In genomic region chr5:24265431-24265830, GRCm38 (mm10) we compare ENCODE assay signal across 17 mouse cellular contexts.
A peak's percentile ranks its signal among the peaks of the same experiment; 100 is the strongest.
DNase-seq lines count a peak whose midpoint lies in the region; ATAC-seq and TF ChIP-seq lines count a peak whose summit lies in the region.
"Had no signal": no experiment of that assay in that cellular context is flagged by ENCODE, and none has a peak within 500 bp of the region (broad histone marks: within the 10 kb centered on the region; RNA-seq: fewer than 3 reads in every experiment).

No protein-coding gene starts in this region.

- H3K4me2 ChIP-seq in heart, embryonic 13.5 days: no peak overlapping the region
- no peak overlapping the region for H3K4me2 ChIP-seq in heart, embryonic 11.5 days

- DNase-seq in 416B (ENCODE audit: low read depth): peak; percentile 13
- peak; percentile 6 for DNase-seq in CD4-positive helper T cell, adult 2 months (ENCODE audit: low read depth, low spot score)
- DNase-seq in spleen, postnatal 10 days (ENCODE audit: low spot score in 2 of 2): no peak
- no peak for DNase-seq in cerebellum, adult 9-10 months
- DNase-seq: adrenal gland, adult 2 months; cerebellum, postnatal 14 days; gastrocnemius, postnatal 14 days; kidney, adult 9 months; midbrain, embryonic 14.5 days; right cerebral cortex, postnatal 25 days; thymus, adult 18-20 months had no signal

- 83% methylated on average over 3 of the region's 3 CpGs for WGBS in heart, embryonic 13.5 days
- WGBS in heart, embryonic 11.5 days (ENCODE audit: insufficient replicate concordance): 85% methylated on average over 3 of the region's 3 CpGs

- H3K36me3 ChIP-seq in heart, embryonic 13.5 days: no peaks in the 10 kb centered on the region
- H3K36me3 ChIP-seq in heart, embryonic 11.5 days (ENCODE audit: control insufficient read depth, insufficient read depth, low read length): no peaks in the 10 kb centered on the region
- H3K36me3 ChIP-seq: embryonic facial prominence, embryonic 10.5 days; limb, embryonic 13.5 days; neural tube, embryonic 12.5 days had no signal

- no peak for ATAC-seq in heart, embryonic 13.5 days (ENCODE audit: extremely low read depth, insufficient number of reproducible peaks, low FRiP score, low TSS enrichment)
- ATAC-seq in heart, embryonic 11.5 days (replicated peaks; ENCODE audit: insufficient number of reproducible peaks, low FRiP score, low TSS enrichment): no peak

- no peaks in the 10 kb centered on the region for H3K27me3 ChIP-seq in heart, embryonic 13.5 days (replicated peaks)
- no peaks in the 10 kb centered on the region for H3K27me3 ChIP-seq in heart, embryonic 11.5 days (ENCODE audit: control insufficient read depth, insufficient read depth, low read length)
- H3K27me3 ChIP-seq: neural tube, embryonic 12.5 days had no signal

- H3K9ac ChIP-seq in heart, embryonic 13.5 days: no peak overlapping the region
- no peak overlapping the region for H3K9ac ChIP-seq in heart, embryonic 11.5 days (ENCODE audit: low read depth, low read length)
- H3K9ac ChIP-seq: neural tube, embryonic 12.5 days had no signal

- H3K9me3 ChIP-seq in heart, embryonic 13.5 days: no peaks in the 10 kb centered on the region
- H3K9me3 ChIP-seq in heart, embryonic 11.5 days (replicated peaks; ENCODE audit: control insufficient read depth, low read length): no peaks in the 10 kb centered on the region
- H3K9me3 ChIP-seq: embryonic facial prominence, embryonic 10.5 days; limb, embryonic 13.5 days; neural tube, embryonic 12.5 days had no signal

- peak overlapping the region; percentile 89 for H3K27ac ChIP-seq in heart, embryonic 13.5 days (replicated peaks)
- no peak overlapping the region for H3K27ac ChIP-seq in heart, embryonic 11.5 days (ENCODE audit: low read depth, low read length)
- H3K27ac ChIP-seq in cortical plate, adult 2 months (ENCODE audit: insufficient read depth, low read length): no peak overlapping the region
- H3K27ac ChIP-seq: limb, embryonic 13.5 days; neural tube, embryonic 12.5 days had no signal

- TF ChIP-seq POLR2A in cortical plate, adult 2 months (IDR thresholded peaks at IDR 0.05; ENCODE audit: extremely low read depth, insufficient read depth, low read length): no peak

- H3K4me3 ChIP-seq in heart, embryonic 13.5 days: no peak overlapping the region
- H3K4me3 ChIP-seq in heart, embryonic 11.5 days (ENCODE audit: low read depth, low read length): no peak overlapping the region
- no peak overlapping the region for H3K4me3 ChIP-seq in cortical plate, adult 2 months (ENCODE audit: insufficient read depth, low read length)
- H3K4me3 ChIP-seq: embryonic facial prominence, embryonic 10.5 days; limb, embryonic 13.5 days; neural tube, embryonic 12.5 days had no signal

- TF ChIP-seq CTCF in cortical plate, adult 2 months (IDR thresholded peaks at IDR 0.05; ENCODE audit: extremely low read depth, insufficient read depth, low read length): 0 out of 2 replicates have a peak, but pooled peaks have one; percentile 12

- H3K4me1 ChIP-seq in heart, embryonic 13.5 days: peaks cover 33% of the 10 kb centered on the region
- peaks cover 18% of the 10 kb centered on the region for H3K4me1 ChIP-seq in heart, embryonic 11.5 days (ENCODE audit: control insufficient read depth, insufficient read depth, low read length)
- H3K4me1 ChIP-seq in cortical plate, adult 2 months (ENCODE audit: control insufficient read depth, insufficient read depth, low read length): no peaks in the 10 kb centered on the region

Comparison
In these comparisons a context has a peak if more than half of its experiments do, and no peak if none do; other contexts are left out.
1. DNase-seq: peak in 416B (single experiment) and CD4-positive helper T cell, adult 2 months (single experiment); none in spleen, postnatal 10 days (0 of 2) and cerebellum, adult 9-10 months (single experiment).